Mouse (Mus musculus): Measurements from ENCODE around the gene Cd207. TPM values are rescaled to one million over a fixed set of nuclear protein-coding genes. Genes with fewer than 3 reads are reported as not detected.

Gene Cd207
- 0.41 and 0.42 TPM in 2 replicates for polyA plus RNA-seq (2015; fragmentation: Nextera tagmentation; extraction: Ambion mirVana)

DNA sequence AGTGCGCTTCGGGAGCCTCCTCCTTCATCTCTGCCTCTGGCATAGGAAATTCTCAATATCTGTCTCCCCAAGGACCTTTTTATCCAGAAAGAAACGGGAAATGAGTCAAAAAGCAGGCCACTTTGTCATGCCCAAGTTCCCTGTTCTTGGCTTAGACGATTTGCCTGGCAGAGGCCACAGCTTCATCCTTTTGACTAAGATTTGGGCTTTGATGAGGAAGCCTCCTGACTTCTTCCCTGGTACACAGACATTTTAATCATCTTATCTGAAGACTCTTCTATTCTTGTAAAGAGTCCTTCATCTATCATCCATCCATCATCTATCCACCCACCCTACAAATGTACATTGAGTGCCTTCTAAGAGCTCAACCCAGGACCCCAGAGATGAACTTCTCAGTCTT is at the start of gene Cd207:
Gene Cd207, minus strand, starts transcription at position 101 of the 400 bp plus-strand sequence.
- Histone ChIP-seq H3K4me1 (ENCODE audit: control insufficient read depth, insufficient read depth, low read length) (no peaks in the 10 kb centered on the region), H3K9me3 (replicated peaks; ENCODE audit: control insufficient read depth, low read length) (no peaks in the 10 kb centered on the region), H3K4me2 (ENCODE audit: low read depth, low read length) (no peak within 1 kb of the TSS), H3K9ac (ENCODE audit: low read length) (no peak within 1 kb of the TSS), H3K27ac (ENCODE audit: low read length) (no peak within 1 kb of the TSS), H3K27me3 (ENCODE audit: control insufficient read depth, insufficient read depth, low read length) (peaks cover 2% of the 10 kb centered on the region), H3K4me3 (ENCODE audit: low read length) (no peak within 1 kb of the TSS), H3K36me3 (ENCODE audit: control insufficient read depth, insufficient read depth) (no peaks in the 10 kb centered on the region)
- ATAC-seq (replicated peaks; ENCODE audit: extremely low read depth, insufficient read depth, low FRiP score) = no peak
- 56% methylated on average over 4 of the region's 4 CpGs for WGBS

DNA sequence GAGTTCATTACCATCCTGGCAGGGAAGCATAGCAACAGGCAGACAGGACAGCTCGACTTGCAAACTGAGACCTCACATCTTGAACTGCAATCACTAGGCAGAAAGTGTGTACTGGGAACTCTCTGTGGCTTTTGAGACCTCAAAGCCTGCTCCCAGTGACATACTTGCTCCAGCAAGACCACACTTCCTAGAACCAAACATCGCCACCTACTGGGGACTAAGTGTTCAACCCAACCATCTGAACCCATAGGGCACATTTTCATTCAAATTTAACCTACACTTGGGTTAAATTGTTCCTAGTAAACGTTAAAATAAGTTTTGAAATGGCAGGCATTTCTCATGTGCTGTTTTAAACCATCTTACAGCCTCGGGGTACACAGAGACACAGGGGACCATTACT is 49.5 kb upstream of the Cd207 start:
- Histone ChIP-seq H3K4me2 (ENCODE audit: low read depth, low read length) (no peak overlapping the region), H3K27ac (ENCODE audit: low read length) (no peak overlapping the region), H3K4me3 (ENCODE audit: low read length) (no peak overlapping the region), H3K9me3 (replicated peaks; ENCODE audit: control insufficient read depth, low read length) (0 out of 2 replicates have a peak, but pooled peaks cover 3% of the 10 kb centered on the region), H3K4me1 (ENCODE audit: control insufficient read depth, insufficient read depth, low read length) (no peaks in the 10 kb centered on the region), H3K27me3 (ENCODE audit: control insufficient read depth, insufficient read depth, low read length) (peaks cover 26% of the 10 kb centered on the region), H3K9ac (ENCODE audit: low read length) (no peak overlapping the region), H3K36me3 (ENCODE audit: control insufficient read depth, insufficient read depth) (no peaks in the 10 kb centered on the region)
- WGBS = 36% methylated on average over 4 of the region's 4 CpGs
- ATAC-seq (replicated peaks; ENCODE audit: extremely low read depth, insufficient read depth, low FRiP score) = no peak

DNA sequence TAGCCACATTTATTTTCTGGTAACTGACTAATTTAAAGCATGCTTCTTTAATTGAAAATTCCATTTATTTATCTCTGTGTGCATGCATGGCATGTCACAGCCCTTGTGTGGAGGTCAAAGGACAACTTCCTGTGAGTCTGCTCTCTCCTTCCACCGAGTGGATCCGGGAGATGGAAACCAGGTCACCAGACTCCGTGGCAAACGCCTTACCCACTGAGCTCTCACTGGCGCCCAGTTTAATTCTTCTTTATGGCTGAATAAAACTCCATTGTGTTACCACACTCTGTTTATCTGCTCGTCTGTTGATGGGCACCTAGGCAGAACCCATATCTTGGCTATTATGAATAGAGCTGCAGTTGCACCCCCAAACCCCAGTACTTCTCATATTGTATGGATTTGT is 44.9 kb upstream of the Cd207 start:
- Histone ChIP-seq H3K4me3 (ENCODE audit: low read length) (no peak overlapping the region), H3K9ac (ENCODE audit: low read length) (no peak overlapping the region), H3K27ac (ENCODE audit: low read length) (no peak overlapping the region), H3K36me3 (ENCODE audit: control insufficient read depth, insufficient read depth) (no peaks in the 10 kb centered on the region), H3K4me2 (ENCODE audit: low read depth, low read length) (no peak overlapping the region), H3K9me3 (replicated peaks; ENCODE audit: control insufficient read depth, low read length) (0 out of 2 replicates have a peak, but pooled peaks cover 3% of the 10 kb centered on the region), H3K4me1 (ENCODE audit: control insufficient read depth, insufficient read depth, low read length) (no peaks in the 10 kb centered on the region), H3K27me3 (ENCODE audit: control insufficient read depth, insufficient read depth, low read length) (peaks cover 63% of the 10 kb centered on the region)
- 18% methylated on average over 6 of the region's 6 CpGs for WGBS
- no peak for ATAC-seq (replicated peaks; ENCODE audit: extremely low read depth, insufficient read depth, low FRiP score)

DNA sequence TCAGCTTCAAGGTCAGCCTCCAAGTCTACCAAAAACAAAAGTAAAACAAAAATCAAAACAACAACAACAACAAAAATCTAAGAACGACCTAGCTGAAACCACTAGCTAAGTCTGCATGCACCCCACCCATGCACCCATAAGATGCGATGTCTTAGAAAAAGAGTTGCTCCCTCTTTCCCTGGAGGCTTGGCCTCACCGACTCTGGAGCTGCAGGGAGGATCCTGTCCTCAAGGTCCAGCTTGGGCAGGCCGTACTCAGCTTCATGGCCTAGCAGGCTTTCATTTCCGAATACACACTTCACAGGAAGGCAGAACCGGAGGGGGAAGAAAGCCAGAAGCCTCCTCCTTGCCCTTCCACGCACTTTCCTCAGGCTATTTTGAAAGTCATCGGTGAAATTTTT is 39.4 kb upstream of the Cd207 start:
- no peaks in the 10 kb centered on the region for H3K36me3 ChIP-seq (ENCODE audit: control insufficient read depth, insufficient read depth)
- H3K4me3 ChIP-seq (ENCODE audit: low read length) = no peak overlapping the region
- H3K9me3 ChIP-seq (replicated peaks; ENCODE audit: control insufficient read depth, low read length) = no peaks in the 10 kb centered on the region
- H3K4me2 ChIP-seq (ENCODE audit: low read depth, low read length) = no peak overlapping the region
- WGBS = 2% methylated on average over 8 of the region's 8 CpGs
- no peak overlapping the region for H3K9ac ChIP-seq (ENCODE audit: low read length)
- ATAC-seq (replicated peaks; ENCODE audit: extremely low read depth, insufficient read depth, low FRiP score) = no peak
- no peak overlapping the region for H3K27ac ChIP-seq (ENCODE audit: low read length)
- H3K27me3 ChIP-seq (ENCODE audit: control insufficient read depth, insufficient read depth, low read length) = peaks cover 89% of the 10 kb centered on the region
- H3K4me1 ChIP-seq (ENCODE audit: control insufficient read depth, insufficient read depth, low read length) = peaks cover 4% of the 10 kb centered on the region; the same call in 1 of the 2 replicates

DNA sequence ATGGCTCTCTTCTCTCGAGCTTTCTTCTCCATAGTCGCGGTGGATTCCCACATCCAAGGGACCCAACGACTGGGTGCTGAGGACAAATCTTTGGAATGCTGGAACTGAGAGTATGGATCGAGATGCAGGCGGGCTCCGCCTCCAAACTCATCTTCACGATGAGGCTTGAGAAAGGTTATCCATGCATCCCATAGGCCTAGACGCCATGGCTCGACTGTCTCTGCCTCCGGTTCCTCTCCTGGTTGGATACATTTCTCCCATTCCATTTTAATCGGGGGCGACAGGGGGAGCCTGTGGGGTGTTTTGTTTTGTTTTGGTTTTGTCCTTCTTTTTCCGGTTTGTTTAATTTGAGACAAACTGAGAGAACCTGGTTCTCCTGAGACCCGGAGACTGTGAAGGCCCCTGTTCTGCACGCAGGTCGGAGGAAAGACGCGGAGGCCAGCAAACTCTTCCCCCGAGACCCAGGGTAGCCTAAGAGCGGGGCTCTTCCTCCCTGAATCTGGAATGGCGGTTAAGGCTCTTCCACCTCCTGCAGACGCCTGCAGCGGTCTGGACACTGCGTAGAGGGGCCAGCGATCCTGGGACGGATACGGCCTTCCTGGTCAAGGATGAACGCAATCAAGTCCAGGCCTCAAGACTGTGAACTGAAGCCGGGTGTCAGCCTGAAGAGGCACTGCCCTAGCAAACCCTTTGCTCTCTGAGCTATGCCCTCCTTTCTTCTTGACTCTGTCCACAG is 38.0 kb upstream of the Cd207 start:
- Histone ChIP-seq H3K4me1 (ENCODE audit: control insufficient read depth, insufficient read depth, low read length) (peaks cover 17% of the 10 kb centered on the region), H3K9ac (ENCODE audit: low read length) (no peak overlapping the region), H3K27me3 (ENCODE audit: control insufficient read depth, insufficient read depth, low read length) (peaks cover 88% of the 10 kb centered on the region), H3K9me3 (replicated peaks; ENCODE audit: control insufficient read depth, low read length) (no peaks in the 10 kb centered on the region), H3K4me3 (ENCODE audit: low read length) (peak overlapping the region; percentile 6), H3K27ac (ENCODE audit: low read length) (no peak overlapping the region), H3K4me2 (ENCODE audit: low read depth, low read length) (peak overlapping the region; percentile 37; the same call in 1 of the 2 replicates), H3K36me3 (ENCODE audit: control insufficient read depth, insufficient read depth) (no peaks in the 10 kb centered on the region)
- WGBS = 3% methylated on average over 30 of the region's 30 CpGs
- no peak for ATAC-seq (replicated peaks; ENCODE audit: extremely low read depth, insufficient read depth, low FRiP score)

DNA sequence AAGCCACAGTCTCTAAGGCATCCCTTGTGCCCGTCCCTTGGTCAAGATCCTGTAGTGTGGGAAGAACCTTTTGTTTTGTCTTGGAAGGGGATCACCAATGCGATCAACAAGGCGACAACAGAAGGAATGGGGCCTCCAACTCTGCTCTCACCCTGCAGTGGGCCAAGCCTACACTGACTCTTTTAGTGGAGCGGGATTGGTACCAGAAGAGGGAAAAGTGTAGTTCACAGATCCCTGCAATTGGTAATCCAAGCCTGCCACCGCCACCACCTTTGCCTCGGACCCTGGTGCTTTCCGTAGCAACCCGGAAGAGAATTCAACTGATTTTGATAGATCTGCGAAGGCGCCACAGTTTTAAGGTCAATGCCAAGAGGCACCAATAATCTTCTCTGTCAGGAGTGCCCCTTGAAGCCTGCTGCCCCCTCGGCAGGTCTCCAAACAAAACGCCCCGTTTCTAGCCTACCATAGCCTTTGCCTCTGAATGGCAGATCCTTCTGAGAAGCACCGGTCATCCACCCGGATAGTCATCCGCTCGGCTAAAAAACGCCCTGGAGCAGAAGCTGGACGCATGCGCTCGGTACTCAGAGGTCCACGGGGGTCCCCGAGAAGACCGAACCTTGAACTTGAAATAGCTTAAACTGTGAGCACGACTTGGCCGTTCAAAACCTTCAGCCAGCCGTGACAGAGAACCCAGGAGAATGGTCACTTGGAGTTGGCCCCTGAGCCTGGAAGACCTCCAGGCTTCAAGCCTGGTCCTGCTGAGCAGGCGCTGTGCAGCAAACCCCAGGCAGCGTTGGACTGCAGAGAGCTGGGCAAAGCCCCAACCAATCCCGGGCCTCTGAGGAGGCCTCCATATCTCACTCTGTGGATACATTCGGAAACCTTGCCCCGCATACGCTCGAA is 36.8 kb upstream of the Cd207 start:
- 0 out of 2 replicates have a peak overlapping the region, but pooled peaks have one; percentile 7 for H3K4me3 ChIP-seq (ENCODE audit: low read length)
- no peak; the same call in 1 of the 2 replicates for ATAC-seq (replicated peaks; ENCODE audit: extremely low read depth, insufficient read depth, low FRiP score)
- 2% methylated on average over 34 of the region's 34 CpGs for WGBS
- peaks cover 19% of the 10 kb centered on the region for H3K4me1 ChIP-seq (ENCODE audit: control insufficient read depth, insufficient read depth, low read length)
- no peak overlapping the region for H3K27ac ChIP-seq (ENCODE audit: low read length)
- H3K36me3 ChIP-seq (ENCODE audit: control insufficient read depth, insufficient read depth) = no peaks in the 10 kb centered on the region
- H3K9me3 ChIP-seq (replicated peaks; ENCODE audit: control insufficient read depth, low read length) = no peaks in the 10 kb centered on the region
- peaks cover 90% of the 10 kb centered on the region for H3K27me3 ChIP-seq (ENCODE audit: control insufficient read depth, insufficient read depth, low read length)
- peak overlapping the region; percentile 7; the same call in 1 of the 2 replicates for H3K4me2 ChIP-seq (ENCODE audit: low read depth, low read length)
- no peak overlapping the region for H3K9ac ChIP-seq (ENCODE audit: low read length)

DNA sequence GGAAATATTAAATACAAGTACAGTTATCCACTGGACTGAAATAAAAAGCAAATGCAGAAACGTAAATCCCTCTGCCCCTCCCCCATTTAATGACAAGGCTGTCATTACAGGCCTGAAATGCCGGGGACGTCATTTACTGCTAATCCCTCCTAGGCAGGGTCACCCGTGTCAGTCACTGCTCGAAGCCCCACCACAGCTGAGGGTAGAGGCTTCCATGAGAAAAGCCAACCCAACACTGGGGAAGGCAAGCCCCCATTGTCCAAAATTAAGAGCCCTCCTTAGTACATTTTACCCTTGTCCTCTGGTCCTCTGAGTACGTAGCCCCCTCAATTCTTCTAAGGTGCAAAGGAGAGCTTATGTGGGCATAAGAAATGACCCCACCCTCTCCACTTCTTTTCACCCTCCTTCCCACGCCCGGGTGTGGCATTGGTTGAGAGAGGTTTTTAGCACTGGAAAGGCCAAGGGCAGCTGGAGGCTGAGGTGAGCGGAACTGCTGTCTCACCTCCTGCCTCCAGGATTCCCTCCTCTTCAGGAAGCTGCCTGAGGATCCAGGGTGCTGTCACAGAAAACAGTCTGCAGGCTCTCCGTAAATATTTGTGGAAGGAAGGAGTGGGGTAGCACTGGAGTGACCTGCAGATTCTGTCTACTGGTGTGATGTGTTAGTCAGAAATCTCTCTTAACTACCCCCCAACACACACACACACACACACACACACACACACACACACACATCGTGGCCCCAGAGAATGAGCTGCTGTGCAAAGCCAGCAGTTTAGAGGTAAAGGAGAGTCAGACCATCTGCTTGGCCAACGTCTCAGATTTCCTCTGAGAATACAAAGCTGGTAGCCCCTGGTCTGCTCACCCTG is 35.8 kb upstream of the Cd207 start:
- Histone ChIP-seq H3K27ac (ENCODE audit: low read length) (no peak overlapping the region), H3K4me3 (ENCODE audit: low read length) (no peak overlapping the region), H3K4me2 (ENCODE audit: low read depth, low read length) (no peak overlapping the region), H3K9ac (ENCODE audit: low read length) (no peak overlapping the region), H3K27me3 (ENCODE audit: control insufficient read depth, insufficient read depth, low read length) (peaks cover 92% of the 10 kb centered on the region), H3K36me3 (ENCODE audit: control insufficient read depth, insufficient read depth) (no peaks in the 10 kb centered on the region), H3K9me3 (replicated peaks; ENCODE audit: control insufficient read depth, low read length) (no peaks in the 10 kb centered on the region), H3K4me1 (ENCODE audit: control insufficient read depth, insufficient read depth, low read length) (peaks cover 19% of the 10 kb centered on the region)
- no peak for ATAC-seq (replicated peaks; ENCODE audit: extremely low read depth, insufficient read depth, low FRiP score)
- WGBS = 5% methylated on average over 12 of the region's 12 CpGs

DNA sequence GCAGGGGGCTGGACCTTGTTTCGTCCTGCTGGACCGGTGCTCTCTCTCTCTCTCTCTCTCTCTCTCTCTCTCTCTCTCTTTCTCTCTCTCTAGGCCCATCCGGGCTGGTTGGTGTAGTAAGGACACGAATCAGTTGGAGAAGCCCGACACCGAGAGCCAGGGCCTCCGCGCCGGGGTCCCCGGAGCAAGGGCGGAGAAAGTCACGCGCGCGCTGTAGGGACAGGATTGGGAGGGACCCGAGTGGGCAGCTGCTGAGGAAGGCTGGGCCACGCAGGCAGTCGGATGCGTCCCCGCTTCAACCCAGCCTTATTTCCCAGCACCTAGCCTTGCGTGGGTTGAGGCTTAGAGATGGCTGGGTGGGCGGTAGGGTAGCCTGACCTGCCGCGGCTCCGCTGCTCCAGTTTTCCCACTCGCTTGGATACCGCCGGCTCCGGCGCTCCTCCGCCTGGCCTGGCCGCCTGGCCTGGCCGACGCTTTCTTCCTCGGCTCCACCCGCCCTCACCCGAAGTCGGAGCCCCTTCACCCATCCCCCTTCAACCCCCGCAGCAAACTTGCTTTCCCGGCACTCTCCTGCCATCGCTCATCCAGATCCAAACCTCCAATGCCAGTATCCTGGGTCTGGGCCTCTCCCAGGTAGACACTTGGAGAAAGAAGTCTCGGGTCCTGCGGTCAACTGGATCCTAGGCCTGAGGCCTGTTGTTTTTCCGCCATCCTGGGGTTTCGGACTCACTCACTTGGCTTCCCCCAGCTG is 34.2 kb upstream of the Cd207 start:
- Histone ChIP-seq H3K27me3 (ENCODE audit: control insufficient read depth, insufficient read depth, low read length) (peaks cover 92% of the 10 kb centered on the region), H3K9ac (ENCODE audit: low read length) (no peak overlapping the region), H3K4me2 (ENCODE audit: low read depth, low read length) (peak overlapping the region; percentile 64), H3K36me3 (ENCODE audit: control insufficient read depth, insufficient read depth) (no peaks in the 10 kb centered on the region), H3K4me3 (ENCODE audit: low read length) (peak overlapping the region; percentile 55), H3K9me3 (replicated peaks; ENCODE audit: control insufficient read depth, low read length) (no peaks in the 10 kb centered on the region), H3K27ac (ENCODE audit: low read length) (no peak overlapping the region), H3K4me1 (ENCODE audit: control insufficient read depth, insufficient read depth, low read length) (peaks cover 19% of the 10 kb centered on the region)
- WGBS = 3% methylated on average over 44 of the region's 45 CpGs
- ATAC-seq (replicated peaks; ENCODE audit: extremely low read depth, insufficient read depth, low FRiP score) = no peak

All from heart, embryonic 16.5 days (tissue).